Mouse (Mus musculus): ENCODE results near the gene Bmt2. TPM values are rescaled to one million over a fixed set of nuclear protein-coding genes. Genes with fewer than 3 reads are reported as not detected.

Gene Bmt2
- 14.5 and 17.1 TPM in 2 replicates for polyA plus RNA-seq (2015; fragmentation: Nextera tagmentation; extraction: Ambion mirVana)

GRCm38 (mm10) chr6:13677818-13678282, at the start of gene Bmt2:
TSS of gene Bmt2 (minus strand) at chr6:13677966.
- no peaks in the 10 kb centered on the region for H3K27me3 ChIP-seq
- H3K9me3 ChIP-seq = no peaks in the 10 kb centered on the region
- under 1% methylated on average over 37 of the region's 37 CpGs for WGBS
- H3K36me3 ChIP-seq = no peaks in the 10 kb centered on the region
- peak; percentile 100 for ATAC-seq (ENCODE audit: insufficient number of reproducible peaks, low FRiP score, low TSS enrichment, low read depth)
- peak within 1 kb of the TSS; percentile 97 for H3K9ac ChIP-seq
- H3K4me1 ChIP-seq = no peaks in the 10 kb centered on the region; the same call in 1 of the 2 replicates
- peak within 1 kb of the TSS; percentile 97 for H3K4me3 ChIP-seq
- peak within 1 kb of the TSS; percentile 69 for H3K4me2 ChIP-seq
- peak within 1 kb of the TSS; percentile 94 for H3K27ac ChIP-seq

GRCm38 (mm10) chr6:13722166-13722565, 44.4 kb upstream of the Bmt2 start:
- ATAC-seq (ENCODE audit: insufficient number of reproducible peaks, low FRiP score, low TSS enrichment, low read depth) = no peak
- 92% methylated on average over 3 of the region's 3 CpGs for WGBS
- Histone ChIP-seq H3K4me3 (no peak overlapping the region), H3K27ac (no peak overlapping the region), H3K9ac (no peak overlapping the region), H3K27me3 (no peaks in the 10 kb centered on the region), H3K4me1 (no peaks in the 10 kb centered on the region), H3K36me3 (no peaks in the 10 kb centered on the region), H3K9me3 (no peaks in the 10 kb centered on the region), H3K4me2 (no peak overlapping the region)

DNA sequence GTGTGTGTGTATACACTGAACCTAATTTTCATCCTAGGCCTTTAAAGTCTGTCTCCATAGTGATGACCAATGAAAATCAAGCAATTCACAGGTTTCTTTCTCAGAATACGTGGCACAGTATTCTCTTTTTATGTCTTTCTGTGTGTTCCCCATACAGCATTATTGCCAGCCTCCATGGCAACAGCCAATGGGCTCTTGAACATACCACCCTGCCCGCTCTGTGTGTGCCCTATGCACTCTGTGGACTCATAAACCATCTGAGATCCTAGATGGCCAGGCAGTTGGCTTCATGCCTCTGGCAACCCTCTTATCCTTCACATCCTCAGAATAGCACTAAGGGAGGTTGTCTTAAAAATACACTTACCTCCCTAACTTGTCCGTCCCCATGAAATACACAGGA, 37.1 kb upstream of the Bmt2 start:
- no peak overlapping the region for H3K27ac ChIP-seq
- no peaks in the 10 kb centered on the region for H3K9me3 ChIP-seq
- no peak overlapping the region for H3K4me3 ChIP-seq
- H3K36me3 ChIP-seq = no peaks in the 10 kb centered on the region
- no peaks in the 10 kb centered on the region for H3K4me1 ChIP-seq
- no peak for ATAC-seq (ENCODE audit: insufficient number of reproducible peaks, low FRiP score, low TSS enrichment, low read depth)
- H3K9ac ChIP-seq = no peak overlapping the region
- H3K4me2 ChIP-seq = no peak overlapping the region
- 76% methylated on average over 3 of the region's 3 CpGs for WGBS
- no peaks in the 10 kb centered on the region for H3K27me3 ChIP-seq

DNA sequence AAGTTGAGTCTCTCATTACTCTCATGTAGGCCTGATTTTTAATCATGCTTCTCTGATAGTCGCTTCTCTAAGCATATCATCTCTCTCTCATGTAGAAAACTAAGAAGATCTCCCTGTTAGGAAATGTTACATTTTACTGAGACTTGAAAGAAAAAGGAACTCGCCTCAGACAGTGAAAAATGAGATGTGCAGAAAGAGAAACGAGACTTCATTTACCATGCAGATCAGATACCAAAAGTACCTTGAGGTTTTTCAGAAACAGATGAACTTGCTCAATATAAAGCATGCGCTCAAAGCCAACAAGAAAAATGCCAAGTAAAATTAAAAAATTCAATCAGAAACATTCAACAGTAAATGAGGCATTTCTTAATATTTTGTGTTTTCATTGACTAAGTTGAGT, 19.1 kb upstream of the Bmt2 start:
- Histone ChIP-seq H3K4me2 (no peak overlapping the region), H3K36me3 (no peaks in the 10 kb centered on the region), H3K4me1 (no peaks in the 10 kb centered on the region), H3K9ac (no peak overlapping the region), H3K4me3 (no peak overlapping the region), H3K27ac (no peak overlapping the region), H3K9me3 (no peaks in the 10 kb centered on the region), H3K27me3 (no peaks in the 10 kb centered on the region)
- whole genome bisulfite sequencing = 72% methylated on average over 4 of the region's 4 CpGs
- ATAC-seq (ENCODE audit: insufficient number of reproducible peaks, low FRiP score, low TSS enrichment, low read depth) = no peak

- H3K9me3 ChIP-seq = no peaks in the 10 kb centered on the region
- WGBS = 81% methylated on average over 2 of the region's 2 CpGs
- H3K27ac ChIP-seq = no peak overlapping the region
- no peaks in the 10 kb centered on the region for H3K36me3 ChIP-seq
- no peaks in the 10 kb centered on the region for H3K27me3 ChIP-seq
- no peak for ATAC-seq (ENCODE audit: insufficient number of reproducible peaks, low FRiP score, low TSS enrichment, low read depth)
- no peaks in the 10 kb centered on the region for H3K4me1 ChIP-seq
- no peak overlapping the region for H3K9ac ChIP-seq
- no peak overlapping the region for H3K4me3 ChIP-seq
- no peak overlapping the region for H3K4me2 ChIP-seq
Measured at GRCm38 (mm10) chr6:13695103-13695845, 17.5 kb upstream of the Bmt2 start.

DNA sequence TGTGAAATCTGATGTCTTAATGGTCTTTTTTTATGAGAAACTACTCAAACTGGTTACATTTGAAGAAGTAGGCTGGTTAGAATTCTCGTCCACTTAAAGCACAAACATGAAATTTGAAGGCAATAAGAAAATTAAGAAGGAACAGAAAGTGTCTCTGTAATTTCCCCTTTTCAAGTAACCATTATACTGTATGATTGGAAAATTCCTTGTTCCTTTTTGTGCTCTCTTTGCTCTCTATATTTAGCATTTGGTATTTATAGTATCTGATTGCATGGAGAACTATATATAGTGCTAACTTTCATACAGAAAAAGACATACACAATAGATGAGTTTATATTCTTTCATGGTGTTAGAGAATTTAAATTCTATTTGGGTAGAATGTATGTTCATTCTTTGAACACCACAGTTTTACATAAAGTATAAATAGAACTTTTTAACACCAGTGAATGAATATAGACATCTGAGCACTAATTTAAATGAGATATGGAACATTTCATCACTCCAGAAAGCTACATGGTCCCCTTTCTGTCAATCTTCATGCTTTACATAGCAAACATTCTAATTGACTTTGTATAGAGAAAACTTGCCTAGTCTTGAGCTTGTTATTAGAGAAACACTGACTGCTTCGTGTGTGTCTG, 14.0 kb upstream of the Bmt2 start:
- no peaks in the 10 kb centered on the region for H3K4me1 ChIP-seq
- no peak overlapping the region for H3K9ac ChIP-seq
- 65% methylated on average over 2 of the region's 2 CpGs for WGBS
- H3K36me3 ChIP-seq = no peaks in the 10 kb centered on the region
- H3K4me2 ChIP-seq = no peak overlapping the region
- no peak overlapping the region for H3K4me3 ChIP-seq
- H3K27ac ChIP-seq = no peak overlapping the region
- no peak for ATAC-seq (ENCODE audit: insufficient number of reproducible peaks, low FRiP score, low TSS enrichment, low read depth)
- H3K27me3 ChIP-seq = no peaks in the 10 kb centered on the region
- no peaks in the 10 kb centered on the region for H3K9me3 ChIP-seq

DNA sequence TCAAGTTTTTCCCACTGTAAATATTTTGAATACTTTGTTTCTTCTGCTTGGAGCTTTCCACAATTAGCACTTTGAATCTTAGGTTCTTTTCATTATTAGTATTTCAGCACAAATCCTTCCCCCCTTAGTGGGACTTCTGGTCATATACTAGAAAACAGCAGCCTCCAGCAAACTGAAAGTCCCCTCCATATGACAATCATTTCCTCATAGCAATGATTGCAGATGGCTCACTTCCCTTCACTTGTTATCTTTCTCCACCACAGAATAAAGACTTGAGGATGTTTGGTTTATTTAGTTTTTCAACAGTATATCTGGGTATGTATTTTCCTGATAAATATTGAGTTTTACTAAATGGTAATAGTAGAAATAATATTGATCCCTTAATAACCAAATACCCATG, 12.6 kb upstream of the Bmt2 start:
- H3K4me2 ChIP-seq = no peak overlapping the region
- H3K9ac ChIP-seq = no peak overlapping the region
- H3K27me3 ChIP-seq = no peaks in the 10 kb centered on the region
- no peaks in the 10 kb centered on the region for H3K36me3 ChIP-seq
- no peaks in the 10 kb centered on the region for H3K4me1 ChIP-seq
- ATAC-seq (ENCODE audit: insufficient number of reproducible peaks, low FRiP score, low TSS enrichment, low read depth) = no peak
- H3K9me3 ChIP-seq = no peaks in the 10 kb centered on the region
- no peak overlapping the region for H3K4me3 ChIP-seq
- H3K27ac ChIP-seq = no peak overlapping the region

DNA sequence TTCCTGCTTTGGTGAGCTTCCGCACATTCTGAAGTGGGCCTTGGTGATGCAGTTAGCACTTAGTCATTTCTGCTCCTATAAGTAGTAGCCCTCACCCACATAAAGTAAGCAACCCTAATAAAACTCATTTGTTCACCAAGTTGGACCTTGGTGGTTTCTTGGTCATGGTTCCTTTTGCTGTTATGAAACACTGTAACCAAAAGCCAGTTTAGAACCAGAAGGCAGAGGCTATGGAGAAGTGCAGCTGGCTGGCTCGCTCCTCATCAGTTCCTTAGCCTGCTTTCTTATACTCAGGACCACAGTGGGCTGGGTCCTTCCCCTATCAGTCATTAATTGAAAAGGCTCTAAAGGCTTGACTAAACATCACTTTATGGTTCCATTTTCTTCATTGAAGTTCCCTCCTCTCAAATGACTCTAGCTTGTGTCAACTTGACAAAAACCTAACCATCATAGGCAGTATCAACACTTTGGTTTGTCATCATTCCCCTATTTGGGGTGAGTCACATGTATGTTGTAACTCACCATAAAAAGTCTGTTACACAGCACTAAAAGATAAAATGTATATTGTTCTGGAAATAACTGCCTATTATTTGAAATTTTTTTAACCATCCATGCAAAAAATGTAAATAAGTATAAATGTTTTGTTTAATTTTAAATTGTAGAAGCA, 6.3 kb upstream of the Bmt2 start:
- WGBS = 89% methylated on average over 2 of the region's 2 CpGs
- ATAC-seq (ENCODE audit: insufficient number of reproducible peaks, low FRiP score, low TSS enrichment, low read depth) = no peak
- no peak overlapping the region for H3K27ac ChIP-seq
- H3K36me3 ChIP-seq = no peaks in the 10 kb centered on the region
- H3K27me3 ChIP-seq = no peaks in the 10 kb centered on the region
- H3K4me2 ChIP-seq = no peak overlapping the region
- no peak overlapping the region for H3K9ac ChIP-seq
- no peaks in the 10 kb centered on the region for H3K4me1 ChIP-seq
- H3K4me3 ChIP-seq = no peak overlapping the region
- no peaks in the 10 kb centered on the region for H3K9me3 ChIP-seq

- no peaks in the 10 kb centered on the region for H3K9me3 ChIP-seq
- peak overlapping the region; percentile 69 for H3K4me2 ChIP-seq
- H3K27ac ChIP-seq = peak overlapping the region; percentile 5; the same call in 1 of the 2 replicates
- no peaks in the 10 kb centered on the region for H3K27me3 ChIP-seq
- peak overlapping the region; percentile 97 for H3K4me3 ChIP-seq
- WGBS = 13% methylated on average over 5 of the region's 5 CpGs
- H3K36me3 ChIP-seq = no peaks in the 10 kb centered on the region
- H3K4me1 ChIP-seq = no peaks in the 10 kb centered on the region; the same call in 1 of the 2 replicates
- ATAC-seq (ENCODE audit: insufficient number of reproducible peaks, low FRiP score, low TSS enrichment, low read depth) = no peak
- H3K9ac ChIP-seq = no peak overlapping the region
Measured at GRCm38 (mm10) chr6:13678349-13678748, 583 bp upstream of the Bmt2 start.

DNA sequence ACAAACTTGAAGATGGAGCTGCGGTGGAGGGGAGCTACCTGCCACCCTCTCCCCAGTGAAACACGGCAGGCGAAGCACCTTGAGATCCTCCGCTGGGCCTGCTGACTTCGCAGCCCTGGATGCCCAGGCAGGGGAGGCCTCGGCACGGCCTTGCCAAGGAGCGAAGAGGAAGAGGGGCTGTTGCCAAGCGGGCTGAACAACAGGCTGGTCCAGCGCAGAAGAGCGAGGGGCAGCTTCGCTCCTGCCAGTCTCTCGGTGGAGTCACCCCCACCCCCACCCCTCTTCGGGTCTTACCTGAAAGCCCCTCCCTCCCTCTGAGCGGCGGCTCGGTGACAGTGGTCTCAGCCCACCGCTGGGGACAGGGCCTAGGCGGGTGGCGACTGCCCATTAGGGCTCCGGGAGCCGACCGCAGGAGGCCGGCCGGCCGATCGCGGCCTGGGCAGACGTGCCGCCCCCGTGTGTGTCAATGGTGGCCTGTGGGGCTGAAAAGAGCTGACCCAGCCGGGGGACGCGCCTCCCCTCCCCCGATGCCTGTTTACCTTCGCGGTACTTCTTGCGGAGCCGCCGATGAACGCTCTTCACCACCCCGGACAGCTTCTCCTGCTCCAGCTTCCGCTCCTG, 515 bp downstream of the Bmt2 start:
- WGBS = 0% methylated on average over 38 of the region's 43 CpGs
- Histone ChIP-seq H3K4me2 (peak overlapping the region; percentile 69), H3K9me3 (no peaks in the 10 kb centered on the region), H3K4me1 (no peaks in the 10 kb centered on the region; the same call in 1 of the 2 replicates), H3K27me3 (no peaks in the 10 kb centered on the region), H3K4me3 (peak overlapping the region; percentile 97), H3K27ac (peak overlapping the region; percentile 94), H3K9ac (peak overlapping the region; percentile 97), H3K36me3 (no peaks in the 10 kb centered on the region)
- peak; percentile 60 for ATAC-seq (ENCODE audit: insufficient number of reproducible peaks, low FRiP score, low TSS enrichment, low read depth)

- Histone ChIP-seq H3K4me2 (peak overlapping the region; percentile 69), H3K4me3 (peak overlapping the region; percentile 97), H3K9ac (no peak overlapping the region), H3K4me1 (no peaks in the 10 kb centered on the region; the same call in 1 of the 2 replicates), H3K27ac (no peak overlapping the region), H3K9me3 (no peaks in the 10 kb centered on the region), H3K36me3 (no peaks in the 10 kb centered on the region), H3K27me3 (no peaks in the 10 kb centered on the region)
- no peak for ATAC-seq (ENCODE audit: insufficient number of reproducible peaks, low FRiP score, low TSS enrichment, low read depth)
Measured at GRCm38 (mm10) chr6:13676196-13676595, 1.6 kb downstream of the Bmt2 start.

Data from limb, embryonic 15.5 days (tissue).